Mouse (Mus musculus): ENCODE results near the gene 4930507D05Rik.

- TF ChIP-seq SMC3 (IDR thresholded peaks at IDR 0.05; ENCODE audit: low read depth, low read length) (no peak), MYC (IDR thresholded peaks at IDR 0.05; ENCODE audit: low read depth, low read length) (no peak; the same call in 1 of the 2 replicates), RAD21 (IDR thresholded peaks at IDR 0.05; ENCODE audit: low read depth, low read length) (no peak), CTCF (conservative IDR thresholded peaks at IDR 0.05 in 1 of 2, IDR thresholded peaks at IDR 0.05 in 1 of 2; ENCODE audit: low read depth in 2 of 2, low read length in 2 of 2) (no peak), POLR2A (IDR thresholded peaks at IDR 0.05; ENCODE audit: low read depth, low read length) (no peak; the same call in 1 of the 2 replicates), GABPA (IDR thresholded peaks at IDR 0.05; ENCODE audit: insufficient replicate concordance, low read depth, low read length) (no peak), MEF2A (IDR thresholded peaks at IDR 0.05; ENCODE audit: borderline replicate concordance, low read depth, low read length) (no peak), ETS1 (conservative IDR thresholded peaks at IDR 0.05; ENCODE audit: low read depth, low read length) (no peak), MAX (IDR thresholded peaks at IDR 0.05; ENCODE audit: low read length) (no peak), EP300 (IDR thresholded peaks at IDR 0.05; ENCODE audit: low read length) (no peak), HCFC1 (IDR thresholded peaks at IDR 0.05; ENCODE audit: low read depth, low read length) (no peak)
Observed at GRCm38 (mm10) chr10:62450280-62450640, 971 bp downstream of the 4930507D05Rik start.

Data from CH12.LX (cell line).